ENCODE assay signal across 13 mouse cellular contexts in genomic region chr13:38945767-38946166, GRCm38 (mm10). TPM values are rescaled to one million over a fixed set of nuclear protein-coding genes. Genes with fewer than 3 reads are reported as not detected.
A peak's percentile ranks its signal among the peaks of the same experiment; 100 is the strongest.
DNase-seq lines count a peak whose midpoint lies in the region; ATAC-seq and TF ChIP-seq lines count a peak whose summit lies in the region.
"Had no signal": no experiment of that assay in that cellular context is flagged by ENCODE, and none has a peak within 500 bp of the region (broad histone marks: within the 10 kb centered on the region; RNA-seq: fewer than 3 reads in every experiment).

No protein-coding gene starts in this region.

- H3K9me3 ChIP-seq in heart, embryonic 13.5 days, result no peaks in the 10 kb centered on the region
- no peaks in the 10 kb centered on the region for H3K9me3 ChIP-seq in liver, postnatal 0 days (ENCODE audit: low read length)
- H3K9me3 ChIP-seq in liver, embryonic 12.5 days (replicated peaks), result no peaks in the 10 kb centered on the region
- H3K9me3 ChIP-seq: forebrain, embryonic 15.5 days; neural tube, embryonic 13.5 days had no signal

- 59% methylated on average over 1 of the region's 1 CpGs for WGBS in heart, embryonic 13.5 days
- WGBS in liver, postnatal 0 days (ENCODE audit: insufficient replicate concordance), result 48% methylated on average over 1 of the region's 1 CpGs
- 60% methylated on average over 1 of the region's 1 CpGs for whole genome bisulfite sequencing in liver, embryonic 12.5 days (ENCODE audit: insufficient replicate concordance)

- no peak overlapping the region for H3K4me2 ChIP-seq in heart, embryonic 13.5 days
- no peak overlapping the region for H3K4me2 ChIP-seq in liver, postnatal 0 days (ENCODE audit: low read depth, low read length)
- no peak overlapping the region for H3K4me2 ChIP-seq in liver, embryonic 12.5 days
- H3K4me2 ChIP-seq: forebrain, embryonic 15.5 days; neural tube, embryonic 13.5 days had no signal

- intact Hi-C loops in heart, postnatal 36 days (cut with DNase I), result no loop called here

- peak overlapping the region; percentile 84 for H3K27ac ChIP-seq in heart, embryonic 13.5 days (replicated peaks)
- H3K27ac ChIP-seq in liver, postnatal 0 days (ENCODE audit: low read depth), result no peak overlapping the region; the same call in 1 of the 2 replicates
- no peak overlapping the region for H3K27ac ChIP-seq in liver, embryonic 12.5 days
- H3K27ac ChIP-seq: forebrain, embryonic 15.5 days; neural tube, embryonic 13.5 days had no signal

- 0 out of 2 replicates have a peak, but pooled peaks have one; percentile 8 for TF ChIP-seq EP300 in liver, postnatal 0 days (IDR thresholded peaks at IDR 0.05; ENCODE audit: low read depth)

- no peak overlapping the region for H3K9ac ChIP-seq in heart, embryonic 13.5 days
- H3K9ac ChIP-seq in liver, postnatal 0 days (replicated peaks), result no peak overlapping the region
- no peak overlapping the region for H3K9ac ChIP-seq in liver, embryonic 12.5 days
- H3K9ac ChIP-seq: forebrain, embryonic 15.5 days; neural tube, embryonic 13.5 days had no signal

- peaks cover 20% of the 10 kb centered on the region for H3K4me1 ChIP-seq in heart, embryonic 13.5 days
- H3K4me1 ChIP-seq in liver, postnatal 0 days (ENCODE audit: insufficient read depth), result no peaks in the 10 kb centered on the region
- H3K4me1 ChIP-seq in liver, embryonic 12.5 days, result peaks cover 6% of the 10 kb centered on the region; the same call in 1 of the 2 replicates
- H3K4me1 ChIP-seq: forebrain, embryonic 15.5 days; neural tube, embryonic 13.5 days had no signal

- peaks cover 65% of the 10 kb centered on the region for H3K36me3 ChIP-seq in heart, embryonic 13.5 days
- peaks cover 55% of the 10 kb centered on the region for H3K36me3 ChIP-seq in liver, postnatal 0 days (replicated peaks; ENCODE audit: insufficient read depth, low read length)
- peaks cover 76% of the 10 kb centered on the region for H3K36me3 ChIP-seq in liver, embryonic 12.5 days

- no peak overlapping the region for H3K4me3 ChIP-seq in heart, embryonic 13.5 days
- no peak overlapping the region for H3K4me3 ChIP-seq in liver, postnatal 0 days (ENCODE audit: low read depth, low read length)
- no peak overlapping the region for H3K4me3 ChIP-seq in liver, embryonic 12.5 days
- H3K4me3 ChIP-seq: forebrain, embryonic 15.5 days; gastrocnemius, adult 2 months; neural tube, embryonic 13.5 days had no signal

- no peaks in the 10 kb centered on the region for H3K27me3 ChIP-seq in heart, embryonic 13.5 days (replicated peaks)
- H3K27me3 ChIP-seq in liver, postnatal 0 days (ENCODE audit: insufficient read depth, low read length), result no peaks in the 10 kb centered on the region
- no peaks in the 10 kb centered on the region for H3K27me3 ChIP-seq in liver, embryonic 12.5 days (replicated peaks)
- H3K27me3 ChIP-seq: forebrain, embryonic 15.5 days; neural tube, embryonic 13.5 days had no signal

- ATAC-seq in heart, embryonic 13.5 days (ENCODE audit: extremely low read depth, insufficient number of reproducible peaks, low FRiP score, low TSS enrichment), result no peak
- ATAC-seq in liver, postnatal 0 days, result no peak
- no peak for ATAC-seq in liver, embryonic 12.5 days
- ATAC-seq: forebrain, embryonic 15.5 days had no signal

- no peak for TF ChIP-seq CTCF in liver, postnatal 0 days (IDR thresholded peaks at IDR 0.05; ENCODE audit: low read depth)

- no peak for DNase-seq in heart, postnatal 36 days
- DNase-seq in liver, postnatal 0 days, result peak; percentile 11
- peak; percentile 79 for DNase-seq in adrenal gland, postnatal 14 days
- peak; percentile 48 for DNase-seq in lung, postnatal 14 days
- no peak for DNase-seq in frontal cortex, postnatal 25 days (ENCODE audit: low spot score in 2 of 2)
- DNase-seq in spleen, postnatal 14 days (ENCODE audit: low spot score in 2 of 2), result no peak
- DNase-seq: cerebellum, postnatal 10 days; gastrocnemius, adult 2 months; thymus, adult 18-20 months had no signal

RNA-seq across cellular contexts. Expression of gene Slc35b3, which starts 14.9 kb away (rescaled TPM):
- 20.4 and 21.5 TPM in 2 replicates for polyA plus RNA-seq in heart, embryonic 13.5 days (2015; fragmentation: Nextera tagmentation; extraction: Ambion mirVana)
- 1 to 10 TPM; 3.8 to 5.1 TPM for total RNA-seq in heart, postnatal 36 days (2021)
- 19.1 and 19.7 TPM in 2 replicates for polyA plus RNA-seq in liver, postnatal 0 days (2015; fragmentation: Nextera tagmentation; extraction: Ambion mirVana)
- polyA plus RNA-seq in liver, embryonic 12.5 days (2016; fragmentation: Nextera tagmentation; extraction: Ambion mirVana), result 16.0 and 17.4 TPM in 2 replicates
- total RNA-seq in adrenal gland, postnatal 14 days (2021), result 23.6 and 25.6 TPM in 2 replicates

Comparison
In these comparisons a context has a peak if more than half of its experiments do, and no peak if none do; other contexts are left out.
1. DNase-seq: peak in liver, postnatal 0 days (single experiment), adrenal gland, postnatal 14 days (single experiment) and lung, postnatal 14 days (single experiment); none in heart, postnatal 36 days (0 of 2), frontal cortex, postnatal 25 days (0 of 2) and spleen, postnatal 14 days (0 of 2).